Mouse (Mus musculus) CH12.LX (cell line): ENCODE measurements at regions not wholly inside any gene's neighbourhood (a gene's known extent, or its start where the extent isn't known, plus 50 kb on each side); places are given as distances from the start of the nearest gene placed in this dataset.

Source experiments
- DNase-seq: peaks from one replicate; pipeline ENCODE4 v3.0.0-alpha.2; 2013; ENCODE audit errors: extremely low read depth
- H3K27ac ChIP-seq: 2 replicates; pipeline ENCODE4 v1.5.1; 2012; ENCODE audit warnings: low read depth, mild to moderate bottlenecking, control low read depth, moderate library complexity; ENCODE audit not compliant: insufficient read depth
- H3K27me3 ChIP-seq: replicated peaks from 2 replicates; pipeline ENCODE3; 2012; ENCODE audit warnings: inconsistent platforms
- H3K36me3 ChIP-seq, 2 experiments: replicated peaks in 1 of 2; 2 replicates each; pipeline versions ENCODE3 to v1.6.1; 2012; ENCODE audit warnings: inconsistent platforms in 1 of 2, low read length in 1 of 2, mild to moderate bottlenecking in 1 of 2, mixed read lengths in 1 of 2, moderate library complexity in 1 of 2; ENCODE audit not compliant: control insufficient read depth in 1 of 2, insufficient read depth in 1 of 2
- H3K4me1 ChIP-seq, 2 experiments: 2 replicates each; pipeline ENCODE4 v1.6.1; 2012; ENCODE audit warnings: inconsistent platforms in 1 of 2, moderate library complexity in 1 of 2; ENCODE audit not compliant: insufficient read depth in 2 of 2, control insufficient read depth in 1 of 2
- H3K4me2 ChIP-seq: 2 replicates; pipeline ENCODE4 v1.6.1; 2012; ENCODE audit warnings: low read depth, mild to moderate bottlenecking, control low read depth; ENCODE audit not compliant: poor library complexity, insufficient read depth, severe bottlenecking
- H3K4me3 ChIP-seq, 3 experiments: fragments of 150-350 bp in 1 of 3; sonication (generic) in 1 of 3; replicated peaks in 1 of 3; 2 replicates each; pipeline versions ENCODE3 to v1.5.1; 2011 to 2012; ENCODE audit warnings: low read depth in 2 of 3, low read length in 2 of 3, mild to moderate bottlenecking in 2 of 3, moderate library complexity in 2 of 3, control low read depth in 1 of 3, improper control_type of control experiment in 1 of 3, inconsistent platforms in 1 of 3, mixed read lengths in 1 of 3; ENCODE audit not compliant: poor library complexity in 1 of 3
- H3K79me2 ChIP-seq: replicated peaks from 2 replicates; pipeline ENCODE4 v1.6.1; 2012; ENCODE audit warnings: mild to moderate bottlenecking, moderate library complexity; ENCODE audit not compliant: control insufficient read depth, poor library complexity, insufficient read depth, severe bottlenecking; ENCODE audit errors: extremely low read depth
- H3K9ac ChIP-seq: 2 replicates; pipeline ENCODE4 v1.6.1; 2012; ENCODE audit warnings: low read depth, mild to moderate bottlenecking, control low read depth, moderate library complexity; ENCODE audit not compliant: insufficient read depth
- H3K9me3 ChIP-seq: replicated peaks from 2 replicates; pipeline ENCODE3; 2012; ENCODE audit warnings: low read length, inconsistent platforms, mixed read lengths
- BHLHE40 ChIP-seq: IDR thresholded peaks from 2 replicates; pipeline ENCODE4 v1.6.1; 2011; ENCODE audit warnings: mild to moderate bottlenecking, low read depth, low read length, improper control_type of control experiment
- CHD1 ChIP-seq: IDR thresholded peaks from 2 replicates; pipeline ENCODE4 v1.6.1; 2012; ENCODE audit warnings: low read depth, low read length, improper control_type of control experiment, inconsistent platforms
- CHD2 ChIP-seq: IDR thresholded peaks from 2 replicates; pipeline ENCODE4 v1.6.1; 2011; ENCODE audit warnings: low read length, improper control_type of control experiment
- CTCF ChIP-seq, 2 experiments: IDR thresholded peaks in 1 of 2; conservative IDR thresholded peaks in 1 of 2; 2 replicates each; pipeline ENCODE4 v1.5.1; 2011 to 2012; ENCODE audit warnings: low read depth in 2 of 2, low read length in 2 of 2, improper control_type of control experiment in 1 of 2, inconsistent platforms in 1 of 2, mild to moderate bottlenecking in 1 of 2, moderate library complexity in 1 of 2
- EP300 ChIP-seq: IDR thresholded peaks from 2 replicates; pipeline ENCODE4 v1.6.1; 2011; ENCODE audit warnings: low read length, improper control_type of control experiment
- GABPA ChIP-seq: IDR thresholded peaks from 2 replicates; pipeline ENCODE4 v1.6.1; 2012; ENCODE audit warnings: low read depth, low read length, improper control_type of control experiment, inconsistent platforms; ENCODE audit not compliant: insufficient replicate concordance
- HCFC1 ChIP-seq: IDR thresholded peaks from 2 replicates; pipeline ENCODE4 v1.6.1; 2012; ENCODE audit warnings: low read depth, mild to moderate bottlenecking, inconsistent platforms, low read length, improper control_type of control experiment
- KAT2A ChIP-seq: IDR thresholded peaks from 2 replicates; pipeline ENCODE4 v1.6.1; 2012; ENCODE audit warnings: low read length, improper control_type of control experiment, inconsistent platforms; ENCODE audit not compliant: insufficient replicate concordance
- MAFK ChIP-seq: IDR thresholded peaks from 2 replicates; pipeline ENCODE4 v1.6.1; 2011; ENCODE audit warnings: low read length, improper control_type of control experiment; ENCODE audit not compliant: insufficient replicate concordance
- MAX ChIP-seq: IDR thresholded peaks from 2 replicates; pipeline ENCODE4 v1.6.1; 2011; ENCODE audit warnings: low read length, improper control_type of control experiment
- MAZ ChIP-seq: IDR thresholded peaks from 2 replicates; pipeline ENCODE4 v1.6.1; 2012; ENCODE audit warnings: low read depth, mild to moderate bottlenecking, inconsistent platforms, low read length, improper control_type of control experiment, moderate library complexity
- MEF2A ChIP-seq: IDR thresholded peaks from 2 replicates; pipeline ENCODE4 v1.6.1; 2014; ENCODE audit warnings: low read depth, mild to moderate bottlenecking, inconsistent platforms, low read length, improper control_type of control experiment, borderline replicate concordance
- NRF1 ChIP-seq: IDR thresholded peaks from 2 replicates; pipeline ENCODE4 v1.6.1; 2014; ENCODE audit warnings: low read depth, mild to moderate bottlenecking, inconsistent platforms, low read length, improper control_type of control experiment, moderate library complexity
- PAX5 ChIP-seq: IDR thresholded peaks from 2 replicates; pipeline ENCODE4 v1.6.1; 2012; ENCODE audit warnings: low read length, inconsistent platforms, mixed read lengths
- POLR2A ChIP-seq: IDR thresholded peaks from 2 replicates; pipeline ENCODE4 v1.6.1; 2011; ENCODE audit warnings: low read depth, mild to moderate bottlenecking, improper control_type of control experiment, low read length
- POLR2AphosphoS2 ChIP-seq: IDR thresholded peaks from 2 replicates; pipeline ENCODE4 v1.6.1; 2011; ENCODE audit warnings: low read depth, low read length, improper control_type of control experiment
- RCOR1 ChIP-seq: conservative IDR thresholded peaks from 2 replicates; pipeline ENCODE4 v1.6.1; 2012; ENCODE audit warnings: low read depth, mild to moderate bottlenecking, inconsistent platforms, low read length, improper control_type of control experiment
- SIN3A ChIP-seq: IDR thresholded peaks from 2 replicates; pipeline ENCODE4 v1.6.1; 2012; ENCODE audit warnings: low read length, improper control_type of control experiment, inconsistent platforms
- SMC3 ChIP-seq: IDR thresholded peaks from 2 replicates; pipeline ENCODE4 v1.6.1; 2011; ENCODE audit warnings: low read depth, low read length, improper control_type of control experiment
- TCF12 ChIP-seq: IDR thresholded peaks from 2 replicates; pipeline ENCODE4 v1.6.1; 2014; ENCODE audit warnings: low read depth, mild to moderate bottlenecking, inconsistent platforms, low read length, improper control_type of control experiment
- ZKSCAN1 ChIP-seq: IDR thresholded peaks from 2 replicates; pipeline ENCODE4 v1.6.1; 2012; ENCODE audit warnings: low read depth, inconsistent platforms, low read length, improper control_type of control experiment, borderline replicate concordance
- ZMIZ1 ChIP-seq: IDR thresholded peaks from 2 replicates; pipeline ENCODE4 v1.6.1; 2012; ENCODE audit warnings: low read depth, mild to moderate bottlenecking, inconsistent platforms, low read length, improper control_type of control experiment
- ZNF384 ChIP-seq: IDR thresholded peaks from 2 replicates; pipeline ENCODE4 v1.6.1; 2012; ENCODE audit warnings: low read depth, low read length, improper control_type of control experiment, inconsistent platforms
- dilution Hi-C: fragments of 300-500 bp; cut with MboI; formaldehyde crosslinking; loops from 2 replicates; pipeline ENCODE4 v1.14.3; 2020; ENCODE audit warnings: low sequenced_read_pairs; ENCODE audit not compliant: extremely low pct_unique_long_range_greater_than_20kb, extremely low pct_ligation_motif_present
- in situ Hi-C: fragments of 300-500 bp; cut with MboI; formaldehyde crosslinking; loops from 3 replicates; pipeline ENCODE4 v1.14.3; 2019; ENCODE audit warnings: low sequenced_read_pairs, low pct_ligation_motif_present, low pct_unique_long_range_greater_than_20kb, mixed read lengths

DNA sequence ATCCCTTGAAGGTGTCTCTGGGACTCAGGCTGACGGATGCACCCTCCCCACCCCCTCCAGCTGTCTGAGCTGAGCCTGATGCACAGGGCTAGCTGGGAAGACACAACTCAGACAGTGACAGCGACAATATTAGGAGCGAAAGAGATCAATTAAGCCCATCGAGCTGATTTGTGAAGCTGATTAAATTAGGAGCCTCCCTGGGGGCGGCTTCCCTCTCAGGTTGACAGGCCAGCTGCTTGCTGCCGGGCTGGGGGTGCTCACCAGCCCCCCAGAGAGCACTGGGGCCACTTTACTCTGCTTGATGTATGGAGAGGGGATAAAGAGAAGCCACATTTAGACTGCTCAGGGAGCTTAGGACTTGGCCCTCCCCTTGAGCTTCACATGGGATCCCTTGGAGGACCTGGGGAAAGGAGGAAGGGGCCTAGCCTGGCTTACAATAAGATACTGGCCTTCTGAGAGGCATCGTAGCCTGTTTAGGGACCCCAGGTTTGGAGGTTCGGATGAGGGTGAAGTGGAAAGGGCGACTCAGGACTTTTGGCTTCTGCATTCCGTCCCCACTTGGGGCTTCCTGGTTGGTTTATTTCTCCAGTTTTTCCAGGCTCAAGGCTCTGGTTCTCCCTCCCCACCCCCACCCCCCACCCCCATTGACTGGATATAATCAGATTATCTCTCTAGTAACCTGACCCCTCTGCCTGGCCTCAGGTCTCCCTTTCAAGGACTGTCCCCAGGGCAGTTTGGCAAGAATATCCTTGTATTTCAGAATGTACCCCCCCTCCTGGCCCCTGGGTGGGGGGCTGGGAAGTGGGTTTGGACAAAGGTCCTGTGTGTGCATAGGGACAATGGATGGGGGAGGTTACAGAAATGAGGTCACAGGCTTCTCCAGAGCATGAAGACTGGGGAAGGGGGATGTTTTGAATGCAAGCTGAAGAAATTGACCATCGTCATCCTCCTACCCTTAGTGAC, 283.4 kb downstream of the Rps24 start:
- Histone ChIP-seq H3K36me3 (no peaks in the 10 kb centered on the region), H3K27me3 (no peaks in the 10 kb centered on the region)
- TF ChIP-seq GABPA (no peak), MEF2A (no peak), TCF12 (no peak), EP300 (no peak), HCFC1 (no peak), POLR2A (no peak), MAZ (no peak), ZMIZ1 (no peak), MAX (no peak), CHD2 (no peak), CTCF (conservative IDR thresholded peaks at IDR 0.05 in 1 of 2, IDR thresholded peaks at IDR 0.05 in 1 of 2; ENCODE audit: low read depth in 2 of 2, low read length in 2 of 2) (no peak), NRF1 (no peak), KAT2A (no peak), SMC3 (no peak), ZNF384 (no peak)
- TF ChIP-seq, all 38 proteins: peak for 0
- Histone ChIP-seq H3K4me2 (no peak overlapping the region), H3K79me2 (no peaks in the 10 kb centered on the region), H3K4me1 (peaks cover 4 to 21% of the 10 kb centered on the region in 2 experiments), H3K9ac (no peak overlapping the region), H3K4me3 (no peak overlapping the region), H3K27ac (no peak overlapping the region), H3K9me3 (no peaks in the 10 kb centered on the region)
- dilution Hi-C loops: no loop called here
- DNase-seq: no peak
- in situ Hi-C loops: no loop called here

DNA sequence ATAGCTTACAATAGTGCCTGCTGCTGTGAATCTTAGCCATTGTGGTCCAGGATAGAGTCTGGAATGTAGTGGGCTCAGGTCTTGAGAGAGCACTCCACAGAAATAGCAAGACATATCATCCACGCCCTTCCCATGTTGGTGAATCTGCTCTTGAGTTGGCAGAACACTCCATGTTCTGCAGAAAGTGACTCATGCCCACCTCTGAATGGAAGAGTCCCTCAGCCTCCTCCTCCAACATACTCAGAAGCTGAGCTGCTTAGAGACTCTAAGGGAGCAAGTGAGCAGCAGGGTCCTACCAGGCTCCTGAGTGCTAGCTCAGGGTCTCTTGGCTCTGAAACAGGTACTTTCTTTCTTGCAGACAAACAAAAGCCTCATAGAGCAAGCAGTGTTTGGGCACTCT, 284.7 kb downstream of the Rps24 start:
- H3K27ac ChIP-seq: no peak overlapping the region
- no peak for TF ChIP-seq CHD2
- TF ChIP-seq SIN3A: no peak
- TF ChIP-seq POLR2A: no peak
- TF ChIP-seq RCOR1: no peak
- no peak for TF ChIP-seq SMC3
- TF ChIP-seq ZNF384: no peak
- TF ChIP-seq MAZ: no peak
- no peak for TF ChIP-seq BHLHE40
- no peak for TF ChIP-seq HCFC1
- no peak for TF ChIP-seq ZKSCAN1
- TF ChIP-seq MAFK: no peak
- TF ChIP-seq POLR2AphosphoS2: no peak
- TF ChIP-seq MAX: no peak
- no peak for TF ChIP-seq PAX5
- no peak for TF ChIP-seq CHD1
- TF ChIP-seq, all 38 proteins: peak for 0
- no peaks in the 10 kb centered on the region for H3K79me2 ChIP-seq
- peaks cover 4 to 21% of the 10 kb centered on the region in 2 experiments for H3K4me1 ChIP-seq
- no peaks in the 10 kb centered on the region for H3K27me3 ChIP-seq
- no peak overlapping the region for H3K4me3 ChIP-seq
- H3K36me3 ChIP-seq: no peaks in the 10 kb centered on the region
- in situ Hi-C loops (no loop called here), dilution Hi-C loops (no loop called here)
- H3K4me2 ChIP-seq: no peak overlapping the region
- no peaks in the 10 kb centered on the region for H3K9me3 ChIP-seq
- DNase-seq: no peak
- H3K9ac ChIP-seq: no peak overlapping the region
